Mouse (Mus musculus) kidney, adult 2 months (tissue): ENCODE measurements around the gene Zfp322a. TPM values are rescaled to one million over a fixed set of nuclear protein-coding genes. Genes with fewer than 3 reads are reported as not detected.
"Not testable (repeated sequence)": the region's sequence is repeated elsewhere in the genome, so short reads cannot be mapped to it uniquely, and the experiment has no call there.

Experiments used
- DNase-seq: peaks from one replicate; pipeline ENCODE4 v3.0.0; 2021
- H3K27ac ChIP-seq: fragments of 200-500 bp; 2 replicates; pipeline ENCODE4 v1.5.1; 2012; ENCODE audit warnings: low read depth, low read length, control low read depth, inconsistent platforms; ENCODE audit not compliant: insufficient read depth
- H3K27me3 ChIP-seq: fragments of 200-500 bp; replicated peaks from 2 replicates; pipeline ENCODE4 v1.6.1; 2012; ENCODE audit warnings: mild to moderate bottlenecking, moderate library complexity, low read length, inconsistent platforms; ENCODE audit not compliant: control insufficient read depth, insufficient read depth
- H3K36me3 ChIP-seq: fragments of 200-500 bp; 2 replicates; pipeline ENCODE4 v1.6.1; 2012; ENCODE audit warnings: mild to moderate bottlenecking, moderate library complexity, low read length, inconsistent platforms; ENCODE audit not compliant: control insufficient read depth, insufficient read depth
- H3K4me1 ChIP-seq: fragments of 200-500 bp; 2 replicates; pipeline ENCODE4 v1.6.1; 2011; ENCODE audit warnings: low read length; ENCODE audit not compliant: control insufficient read depth, insufficient read depth
- H3K4me3 ChIP-seq: fragments of 200-500 bp; 2 replicates; pipeline ENCODE4 v1.5.1; 2011; ENCODE audit warnings: mild to moderate bottlenecking, low read depth, low read length, control low read depth; ENCODE audit not compliant: insufficient read depth
- CTCF ChIP-seq: fragments of 200-500 bp; conservative IDR thresholded peaks from 2 replicates; pipeline ENCODE4 v1.5.1; 2011; ENCODE audit warnings: low read depth, mild to moderate bottlenecking, control low read depth, low read length, moderate library complexity, mixed read lengths; ENCODE audit not compliant: insufficient read depth, insufficient read length
- POLR2A ChIP-seq: fragments of 200-500 bp; IDR thresholded peaks from one replicate; pipeline ENCODE4 v1.6.1; 2011; ENCODE audit warnings: low read depth, low read length, control low read depth
- WGBS: fragments of 180-500 bp; shearing (Covaris S2); methylation state at CpG from one replicate; pipeline ENCODE4 v1.1.7; 2018; 5-methylcytosine and 5-hydroxymethylcytosine counted together
- polyA plus RNA-seq: library from polyadenylated mRNA; depleted of rRNA; stranded (reverse); fragments of >200 nt; gene quantifications from 2 replicates; pipeline ENCODE4 v1.2.3, GENCODE M21; 2012

Gene Zfp322a
- polyA plus RNA-seq, 1 experiment, result 1.9 TPM

- 9% methylated on average over 19 of the region's 19 CpGs for WGBS
- H3K4me3 ChIP-seq, result no peak overlapping the region
- DNase-seq, result peak; percentile 87
These were observed 32.9 kb upstream of the Zfp322a start for GRCm38 (mm10) chr13:23401683-23402527.

GRCm38 (mm10) chr13:23400771-23401682 lies 32.0 kb upstream of the Zfp322a start:
- TF ChIP-seq POLR2A, result no peak
- no peak for TF ChIP-seq CTCF
- DNase-seq, result no peak
- Histone ChIP-seq H3K4me3 (no peak overlapping the region), H3K4me1 (no peaks in the 10 kb centered on the region), H3K27ac (no peak overlapping the region), H3K27me3 (peaks cover 4% of the 10 kb centered on the region), H3K36me3 (no peaks in the 10 kb centered on the region)
- WGBS, result 22% methylated on average over 24 of the region's 24 CpGs

More at GRCm38 (mm10) chr13:23401683-23402527, 32.9 kb upstream of the Zfp322a start:
- H3K27ac ChIP-seq, result no peak overlapping the region
- no peaks in the 10 kb centered on the region for H3K27me3 ChIP-seq
- no peaks in the 10 kb centered on the region for H3K4me1 ChIP-seq
- TF ChIP-seq CTCF (peak; percentile 85), POLR2A (no peak)
- no peaks in the 10 kb centered on the region for H3K36me3 ChIP-seq

- not testable (repeated sequence) for H3K36me3 ChIP-seq, H3K27me3 ChIP-seq, H3K4me1 ChIP-seq, H3K27ac ChIP-seq, DNase-seq, H3K4me3 ChIP-seq
- WGBS, result 28% methylated on average over 14 of the region's 14 CpGs
These were observed 27.9 kb upstream of the Zfp322a start for GRCm38 (mm10) chr13:23396913-23397312.

- Histone ChIP-seq H3K27ac (no peak overlapping the region), H3K27me3 (peaks cover 4% of the 10 kb centered on the region), H3K4me3 (no peak overlapping the region; the same call in 1 of the 2 replicates), H3K4me1 (no peaks in the 10 kb centered on the region), H3K36me3 (no peaks in the 10 kb centered on the region)
- DNase-seq, result no peak
- no peak for TF ChIP-seq CTCF
- TF ChIP-seq POLR2A, result no peak
- 1% methylated on average over 31 of the region's 31 CpGs for WGBS
These were observed 27.3 kb upstream of the Zfp322a start for GRCm38 (mm10) chr13:23396246-23396703.

GRCm38 (mm10) chr13:23395301-23396245 lies 26.6 kb upstream of the Zfp322a start:
- H3K36me3 ChIP-seq, result no peaks in the 10 kb centered on the region
- H3K27me3 ChIP-seq, result peaks cover 4% of the 10 kb centered on the region
- WGBS, result 3% methylated on average over 43 of the region's 43 CpGs
- H3K27ac ChIP-seq, result no peak overlapping the region
- TF ChIP-seq CTCF (no peak), POLR2A (no peak)
- no peak overlapping the region for H3K4me3 ChIP-seq
- no peak for DNase-seq
- H3K4me1 ChIP-seq, result no peaks in the 10 kb centered on the region

GRCm38 (mm10) chr13:23387548-23387947 lies 18.5 kb upstream of the Zfp322a start:
- DNase-seq, result no peak
- 88% methylated on average over 1 of the region's 1 CpGs for WGBS
- no peaks in the 10 kb centered on the region for H3K4me1 ChIP-seq
- no peaks in the 10 kb centered on the region for H3K27me3 ChIP-seq
- no peak for TF ChIP-seq CTCF
- no peak for TF ChIP-seq POLR2A
- no peaks in the 10 kb centered on the region for H3K36me3 ChIP-seq
- no peak overlapping the region for H3K4me3 ChIP-seq
- no peak overlapping the region for H3K27ac ChIP-seq
